Mouse (Mus musculus) retina, postnatal 1 day (tissue): ENCODE measurements at regions not wholly inside any gene's neighbourhood (a gene's known extent, or its start where the extent isn't known, plus 50 kb on each side); places are given as distances from the start of the nearest gene placed in this dataset.

Source experiments
- DNase-seq: peaks from one replicate; pipeline ENCODE4 v3.0.0-alpha.2; 2012

DNA sequence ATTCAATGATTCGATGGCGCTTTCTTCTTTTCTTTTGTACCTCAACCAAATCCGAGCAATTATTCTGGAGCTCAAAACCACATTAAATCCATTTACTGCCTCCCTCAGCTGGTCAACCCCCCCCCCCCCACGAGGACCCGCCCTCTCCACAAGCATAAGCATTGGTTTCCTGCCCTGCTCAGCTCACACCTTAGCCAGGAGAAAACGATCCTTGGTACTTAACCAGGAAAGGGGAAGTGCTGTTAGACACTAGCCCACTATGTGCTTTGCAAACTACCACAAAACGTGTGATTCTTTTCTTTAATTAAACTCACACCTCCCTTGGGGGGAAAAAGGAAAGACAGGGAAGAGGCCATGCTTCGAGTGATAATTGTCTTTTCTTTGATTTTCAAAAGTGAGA lies 169.8 kb downstream of the Arrdc4 start:
- no peak for DNase-seq

DNA sequence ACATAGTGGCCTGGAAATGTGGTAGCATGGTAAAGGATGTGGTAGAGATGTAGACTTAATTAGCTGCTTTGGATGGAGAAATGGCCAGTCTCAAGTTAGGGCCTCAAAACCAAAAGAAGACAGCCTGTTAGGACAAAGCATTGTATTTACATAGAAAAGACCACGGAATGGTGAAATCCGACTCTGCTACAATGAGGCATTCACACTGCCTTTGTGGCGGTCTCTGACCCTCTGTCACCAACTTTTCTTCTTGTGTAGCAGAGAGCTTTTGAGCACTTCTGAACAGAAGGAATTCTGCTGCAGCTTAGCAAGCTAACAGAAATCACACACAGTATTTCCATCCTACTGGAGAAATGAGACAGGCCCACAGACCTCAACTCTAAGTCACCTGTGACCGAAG lies 177.7 kb downstream of the Arrdc4 start:
- no peak for DNase-seq

DNA sequence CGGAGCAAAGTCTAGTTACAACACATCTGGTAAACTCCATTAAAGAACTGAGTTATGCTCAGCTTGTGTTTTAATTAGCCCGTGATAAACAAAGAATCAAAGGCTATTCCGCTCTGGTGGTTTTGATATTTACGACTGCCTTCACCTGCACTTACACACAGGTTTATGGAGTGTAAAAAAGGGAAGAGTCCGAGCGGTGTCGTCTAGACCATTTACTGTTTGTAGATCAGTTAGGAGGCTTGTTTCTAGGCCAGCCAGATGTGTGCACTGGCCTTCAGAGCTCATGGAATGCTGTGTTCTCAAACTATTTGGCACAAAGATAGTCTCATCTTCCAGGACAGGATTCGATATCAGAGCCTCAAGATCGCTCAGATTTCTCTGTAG lies 180.9 kb downstream of the Arrdc4 start:
- DNase-seq, result no peak

DNA sequence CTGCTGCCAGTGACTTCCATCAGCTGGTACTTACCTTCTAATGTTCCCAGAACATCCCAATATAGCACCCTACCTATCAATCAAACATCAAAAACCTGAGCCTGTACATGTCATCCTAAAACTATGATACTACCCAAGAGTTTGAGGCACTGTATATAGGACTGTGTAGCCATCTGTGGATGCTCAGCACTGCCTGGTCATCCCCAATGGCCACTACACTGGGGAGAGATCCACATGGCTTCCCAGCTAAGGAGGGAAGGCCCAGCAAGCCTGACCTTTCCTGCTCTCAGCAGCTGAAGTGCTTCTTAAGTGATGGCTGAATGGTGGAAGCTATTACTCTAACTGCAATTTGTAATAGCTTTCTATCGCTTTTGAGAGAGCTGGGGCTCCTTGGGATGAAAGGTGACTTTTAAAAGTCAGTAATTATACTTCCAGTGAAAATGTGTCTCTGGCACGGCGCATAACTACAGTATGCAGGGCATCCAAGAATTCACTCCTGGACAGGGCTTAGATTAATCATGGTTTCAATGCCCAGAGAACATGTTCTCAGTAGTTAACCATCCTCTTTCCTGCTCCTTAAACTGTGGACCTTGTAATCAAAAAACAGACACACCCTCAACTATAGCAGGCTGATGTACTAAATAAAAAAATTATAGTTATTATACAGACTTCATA lies 181.5 kb downstream of the Arrdc4 start:
- no peak for DNase-seq

DNA sequence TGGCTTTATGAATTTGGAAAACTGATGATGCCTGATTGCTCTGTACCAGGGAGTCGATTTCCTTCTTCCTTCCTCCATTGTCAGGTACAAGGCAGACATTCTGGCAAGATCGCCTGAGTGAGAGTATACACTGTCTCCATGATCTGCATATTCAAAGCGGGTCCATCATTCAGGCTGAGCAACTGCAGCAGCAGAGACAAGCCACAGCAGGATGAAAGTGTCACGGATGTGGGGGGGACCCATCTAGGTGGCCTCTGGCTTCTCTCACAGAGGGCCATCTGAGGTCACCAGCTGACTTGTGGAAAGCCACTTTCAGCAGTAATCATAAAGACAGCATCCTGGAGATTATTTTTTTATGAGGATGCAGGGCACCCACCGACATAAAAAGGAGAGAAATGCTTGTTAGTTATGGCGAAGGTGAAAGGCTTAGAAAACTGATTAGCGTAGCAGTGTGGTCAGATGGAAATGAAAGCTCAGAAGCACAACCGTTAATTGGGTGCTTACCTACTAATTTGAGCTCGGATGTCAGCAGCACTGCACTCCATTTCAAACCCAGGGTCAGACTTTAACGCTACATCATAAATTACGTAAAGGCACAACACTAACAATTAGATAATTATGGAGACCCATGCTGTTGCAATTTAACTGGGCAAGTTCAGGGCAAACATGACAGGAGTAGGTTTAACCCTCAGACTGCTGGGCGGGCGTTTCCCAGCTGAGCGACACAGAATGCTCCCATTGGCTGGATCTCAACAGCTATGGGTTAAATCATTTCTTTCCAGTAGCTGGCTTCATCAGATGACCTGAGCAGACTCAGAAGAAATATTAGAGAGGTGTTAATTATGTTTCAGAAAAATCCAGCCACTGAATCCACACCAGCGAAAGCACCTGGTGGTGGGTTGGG lies 189.3 kb downstream of the Arrdc4 start:
- DNase-seq, result peak; percentile 30

DNA sequence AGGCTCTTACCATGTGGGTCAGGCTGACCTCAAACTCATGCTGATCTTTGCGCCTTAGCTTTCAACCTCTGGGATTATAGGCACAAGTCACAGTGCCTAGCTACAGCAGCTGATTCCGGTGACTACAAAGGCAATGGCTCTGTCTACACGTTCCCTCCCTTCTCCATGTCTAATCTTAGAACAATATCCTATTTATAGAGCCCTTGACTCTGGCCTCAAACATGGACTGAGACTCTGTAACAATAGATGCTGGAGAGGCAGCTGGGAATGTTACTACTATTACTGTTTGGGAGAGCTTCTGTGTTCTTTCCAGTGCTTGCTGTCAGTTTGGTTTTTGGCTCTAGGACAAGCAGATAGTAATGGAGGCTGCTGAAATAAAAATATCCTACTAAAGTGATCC lies 198.7 kb downstream of the Arrdc4 start:
- no peak for DNase-seq

DNA sequence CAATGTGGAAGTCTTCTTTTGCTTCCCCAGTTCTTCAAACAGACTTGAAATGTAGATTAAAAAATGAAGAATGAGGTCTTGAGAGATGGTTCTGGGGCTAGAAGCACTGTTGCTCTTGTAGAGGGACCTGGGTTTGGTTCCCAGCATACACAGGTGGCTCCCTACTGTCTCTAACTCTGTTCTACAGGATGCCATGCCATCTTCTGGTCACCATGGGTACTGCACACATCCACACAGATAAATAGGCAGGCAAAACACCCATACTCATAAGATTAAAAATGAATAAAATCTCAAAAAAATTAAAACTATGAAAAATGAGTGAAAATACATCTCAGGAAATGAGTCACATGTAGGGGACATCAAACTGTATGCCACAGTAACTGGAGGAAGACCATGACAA lies 200.9 kb downstream of the Arrdc4 start:
- no peak for DNase-seq

DNA sequence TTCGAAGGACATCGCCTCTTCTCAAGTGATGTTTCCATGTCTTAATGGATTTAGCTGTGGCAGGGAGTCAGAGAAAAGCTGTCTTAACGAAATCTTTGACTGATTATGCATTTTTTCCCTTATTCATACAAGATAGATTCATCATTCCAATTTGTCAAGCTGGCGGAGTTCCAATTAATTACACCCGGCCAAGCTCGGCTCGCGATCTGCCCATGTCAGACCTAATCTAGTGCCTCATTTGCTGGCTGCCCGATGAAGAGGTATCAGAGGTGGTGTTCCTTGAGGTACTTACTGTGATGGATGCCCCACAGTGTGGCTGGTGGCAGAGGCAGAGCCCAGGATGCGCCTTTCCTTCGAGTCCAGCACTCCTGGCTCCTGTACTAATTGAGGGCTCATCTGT lies 204.9 kb downstream of the Arrdc4 start:
- peak; percentile 30 for DNase-seq

DNA sequence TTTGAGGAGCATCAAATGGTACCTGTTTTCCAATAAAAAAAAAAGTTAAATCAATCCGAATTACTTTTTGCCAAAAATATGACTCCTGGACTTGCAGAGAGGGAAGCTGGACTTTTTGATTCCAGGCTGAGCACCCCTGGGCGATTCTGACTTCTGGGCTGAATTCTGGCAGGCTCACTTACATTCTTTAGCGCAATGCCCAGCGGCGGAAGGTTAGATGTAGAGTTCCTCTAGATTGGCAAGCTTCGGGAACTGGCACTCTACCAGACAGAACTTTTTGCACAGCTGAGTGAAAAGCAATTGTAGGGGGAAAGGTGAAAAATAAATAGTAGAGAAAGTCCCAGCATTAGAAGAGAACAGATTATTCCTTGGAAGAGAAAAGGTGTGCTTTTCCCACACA lies 235.5 kb downstream of the Fam169b start:
- no peak for DNase-seq

DNA sequence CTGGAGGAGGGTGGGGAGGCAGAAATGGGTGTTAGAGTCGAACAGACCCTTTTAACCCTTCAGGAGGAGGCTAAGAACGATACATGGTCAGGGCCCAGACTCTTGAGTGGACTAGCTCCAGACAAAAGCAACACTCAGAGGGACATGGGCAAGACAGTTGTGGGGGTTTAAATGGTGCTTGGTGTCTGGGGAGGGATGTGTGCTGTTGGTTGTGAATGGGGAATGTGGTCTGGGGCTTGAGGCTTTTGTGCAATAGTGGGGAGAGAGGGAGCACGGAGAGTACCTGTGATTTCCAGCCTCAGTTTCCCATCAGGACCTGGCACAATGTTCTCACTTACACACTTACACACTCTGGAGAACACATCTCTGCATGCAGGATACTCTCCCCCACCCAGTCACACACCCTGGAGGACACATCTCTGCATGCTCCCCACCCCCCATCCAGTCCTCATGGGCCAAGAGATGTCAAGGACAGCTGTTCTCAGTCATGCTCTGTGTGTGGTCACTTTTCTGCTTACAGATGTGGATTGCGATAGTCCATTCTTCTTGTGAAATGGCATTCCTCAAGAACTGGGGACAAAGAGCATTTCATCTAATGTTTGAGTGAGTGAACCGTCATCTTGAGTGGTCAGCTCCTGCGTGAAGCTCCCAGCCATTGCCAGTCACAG lies 217.6 kb downstream of the Fam169b start:
- DNase-seq, result no peak

DNA sequence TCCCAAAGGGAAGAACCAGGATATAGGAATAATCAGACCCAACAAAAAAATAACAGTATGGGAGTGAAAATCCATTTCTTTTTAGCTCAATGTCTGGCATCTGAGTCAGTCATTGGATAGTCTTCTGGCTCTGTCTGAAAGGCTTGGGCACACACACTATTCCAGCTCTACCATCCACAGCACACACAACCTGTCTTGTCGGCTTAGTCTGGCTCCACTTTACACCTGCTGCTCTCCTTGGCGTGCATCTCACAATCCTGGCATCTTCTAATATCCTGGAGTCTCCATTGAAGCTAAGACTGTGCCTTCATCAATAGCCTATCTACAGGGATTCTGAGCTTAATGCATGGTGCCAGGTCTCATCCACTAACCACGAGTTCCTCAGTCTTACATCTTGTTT lies 213.0 kb downstream of the Fam169b start:
- no peak for DNase-seq

DNA sequence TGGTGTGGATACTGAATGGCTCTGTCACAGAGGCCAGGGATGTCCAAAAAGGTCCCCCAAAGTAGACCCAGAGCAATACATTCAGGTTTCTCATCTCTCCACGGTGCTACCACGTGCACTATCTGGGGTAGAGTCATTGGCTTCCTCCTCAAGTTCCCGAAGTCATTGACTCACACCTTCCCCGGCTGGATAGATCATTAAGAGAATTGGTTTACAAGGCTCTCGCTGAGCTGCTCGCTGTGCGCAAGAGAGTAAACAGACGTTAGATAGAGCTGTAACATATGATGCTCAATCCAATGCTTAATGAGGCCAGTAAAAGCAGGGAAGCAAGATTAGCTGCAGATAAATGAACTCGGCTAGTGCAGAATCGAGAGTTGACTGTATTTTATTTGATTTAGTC lies 208.9 kb downstream of the Fam169b start:
- no peak for DNase-seq

DNA sequence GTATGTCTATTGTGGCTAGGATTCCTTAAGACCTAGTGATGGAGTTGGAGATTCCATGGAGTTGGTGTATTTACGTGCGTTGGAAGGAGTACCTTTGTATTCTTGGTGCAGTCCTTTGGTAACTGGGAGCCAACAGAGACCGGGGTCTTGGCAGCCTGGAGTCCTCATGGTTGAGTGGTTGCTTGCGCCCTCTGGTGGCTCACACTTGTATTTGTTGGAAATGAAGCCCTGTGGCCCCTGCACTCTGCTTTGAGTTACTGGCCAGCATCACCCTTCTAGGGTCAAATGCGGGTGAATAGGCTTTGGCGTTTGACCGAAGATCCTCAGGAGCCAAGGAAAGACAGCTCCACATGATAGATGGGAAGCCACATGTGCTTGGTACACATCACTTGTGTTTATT lies 207.1 kb downstream of the Fam169b start:
- peak; percentile 79 for DNase-seq

DNA sequence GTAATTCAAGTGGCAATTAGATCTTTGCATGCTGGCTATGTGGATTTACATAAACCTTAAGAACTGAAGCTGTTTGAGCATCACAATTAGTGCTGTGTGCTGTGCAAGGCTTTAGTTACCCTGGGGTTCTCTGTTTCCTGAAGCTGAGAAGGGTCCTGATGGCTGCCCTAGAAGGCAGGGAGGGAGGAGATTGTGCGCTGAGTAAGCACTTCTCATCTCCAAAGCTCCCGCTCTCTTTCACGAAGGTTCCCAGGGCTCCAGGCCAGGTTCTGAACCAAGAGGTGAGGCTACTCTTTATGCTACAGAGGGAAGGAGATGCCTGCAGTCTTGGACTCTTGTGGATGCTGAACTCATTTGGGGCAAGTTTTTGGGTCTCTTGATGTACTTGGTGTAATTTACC lies 206.7 kb downstream of the Fam169b start:
- DNase-seq, result no peak

DNA sequence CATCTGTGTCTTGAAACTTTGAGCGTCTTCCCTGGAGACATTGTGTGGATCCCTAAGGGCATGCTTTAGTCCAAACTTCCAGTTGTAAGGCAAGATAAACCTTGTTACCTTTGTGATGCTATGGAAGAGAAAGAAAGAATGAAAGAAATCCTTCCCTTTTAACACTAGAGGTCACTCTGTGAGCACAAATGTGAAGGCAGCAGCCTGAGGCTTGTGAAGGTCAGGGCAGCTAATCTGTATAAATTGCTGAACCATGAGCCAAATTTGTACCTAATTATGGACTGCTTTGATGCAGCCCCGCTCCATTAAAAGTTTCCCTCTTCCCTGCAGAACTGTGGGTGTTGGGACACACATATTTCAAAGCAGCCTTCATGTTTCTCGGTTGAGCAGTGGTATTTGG lies 204.4 kb downstream of the Fam169b start:
- peak; percentile 50 for DNase-seq

DNA sequence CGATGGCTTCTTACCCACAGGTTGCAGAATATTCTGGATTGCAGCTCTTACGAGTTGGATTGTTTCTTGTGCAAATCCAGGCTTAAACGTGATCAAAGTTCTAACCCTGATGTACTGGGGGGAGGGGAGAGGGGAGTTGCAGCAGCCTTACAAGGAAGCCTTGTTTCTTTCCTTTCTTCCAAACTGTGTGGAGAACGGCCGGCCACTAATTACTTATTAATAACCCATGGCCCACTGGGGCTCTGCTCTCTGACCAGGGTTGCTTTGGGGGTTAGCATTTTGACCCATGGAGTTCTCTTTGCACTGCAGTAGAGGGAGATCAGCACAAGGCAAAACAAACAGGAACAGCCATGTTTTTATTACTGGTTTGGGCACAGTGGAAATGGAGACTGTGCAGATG lies 199.2 kb downstream of the Fam169b start:
- peak; percentile 24 for DNase-seq

DNA sequence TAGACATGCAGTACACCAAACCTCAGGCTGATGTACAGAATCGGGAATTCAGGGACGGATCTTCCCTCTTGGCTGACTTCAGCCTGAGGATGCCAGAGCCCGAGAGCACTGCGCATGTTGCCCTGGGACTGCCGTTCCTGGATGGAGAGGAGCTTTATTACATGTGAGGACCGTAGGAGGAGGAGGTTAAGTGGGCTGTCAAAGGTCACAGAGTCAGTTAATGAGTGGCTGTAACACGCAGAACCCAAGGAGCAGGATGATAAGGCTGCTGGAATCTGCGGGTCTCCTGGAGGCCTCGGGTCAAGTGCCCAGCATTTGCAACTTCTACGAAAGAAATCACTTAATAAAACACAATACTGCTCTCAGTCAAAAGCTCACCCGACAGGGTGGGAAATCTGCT lies 197.3 kb downstream of the Fam169b start:
- no peak for DNase-seq

DNA sequence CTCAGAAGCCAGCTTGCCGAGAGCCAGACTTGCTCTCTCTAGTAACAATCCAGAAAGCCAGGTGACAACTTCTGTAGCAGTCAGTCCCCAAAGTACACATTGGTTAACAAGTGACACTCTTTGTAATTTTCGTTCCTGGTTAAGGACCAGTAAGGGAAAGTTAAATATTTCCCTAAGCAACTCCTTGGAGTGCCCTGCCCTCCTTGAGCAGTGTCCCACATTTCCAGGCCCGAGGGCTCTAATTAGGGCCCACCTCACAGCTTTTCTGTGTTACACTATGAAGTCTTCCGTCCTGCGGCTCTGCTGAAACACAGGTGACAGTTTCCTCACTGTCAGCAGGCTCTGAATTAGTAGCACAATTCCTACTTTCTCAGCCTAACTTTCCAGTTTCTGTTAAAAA lies 194.9 kb downstream of the Fam169b start:
- no peak for DNase-seq

DNA sequence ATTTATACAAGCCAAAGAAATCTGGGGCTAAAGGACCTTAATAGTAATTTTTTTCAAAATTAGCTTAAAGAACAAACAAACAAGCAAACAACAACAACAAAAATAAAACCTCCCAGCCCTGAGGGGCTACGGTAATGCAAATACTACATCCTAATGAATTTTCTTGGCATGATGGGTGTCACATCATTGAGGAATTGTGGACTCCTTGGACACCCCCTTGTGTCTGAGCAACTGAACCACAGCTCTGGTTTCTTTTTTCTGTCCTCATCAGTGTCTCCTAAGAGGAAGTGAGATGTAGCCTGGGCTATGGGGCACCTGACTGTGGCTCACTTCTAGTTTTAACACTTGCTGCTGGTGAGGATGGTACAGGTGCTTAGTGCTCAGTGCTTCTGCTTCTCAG lies 184.2 kb downstream of the Fam169b start:
- no peak for DNase-seq

DNA sequence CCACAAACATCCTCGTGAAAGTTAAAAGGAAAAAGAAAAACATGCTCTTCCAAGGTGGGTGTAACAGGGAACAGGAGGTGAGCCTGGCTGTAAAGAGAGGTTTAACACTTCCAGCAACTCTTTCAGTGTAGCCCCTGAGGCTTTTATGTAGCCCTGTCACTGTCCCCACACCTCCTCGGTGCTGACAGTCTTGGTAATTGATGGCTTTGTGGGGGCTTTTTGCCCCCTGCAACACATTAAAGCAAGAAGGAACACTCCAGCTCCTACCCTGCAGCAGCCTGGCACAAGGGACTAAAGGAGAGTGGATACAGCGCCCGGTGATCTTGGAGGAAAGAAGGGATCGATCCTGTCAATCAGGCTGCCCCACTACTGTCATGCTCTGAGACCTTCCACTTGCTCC lies 181.8 kb downstream of the Fam169b start:
- no peak for DNase-seq

DNA sequence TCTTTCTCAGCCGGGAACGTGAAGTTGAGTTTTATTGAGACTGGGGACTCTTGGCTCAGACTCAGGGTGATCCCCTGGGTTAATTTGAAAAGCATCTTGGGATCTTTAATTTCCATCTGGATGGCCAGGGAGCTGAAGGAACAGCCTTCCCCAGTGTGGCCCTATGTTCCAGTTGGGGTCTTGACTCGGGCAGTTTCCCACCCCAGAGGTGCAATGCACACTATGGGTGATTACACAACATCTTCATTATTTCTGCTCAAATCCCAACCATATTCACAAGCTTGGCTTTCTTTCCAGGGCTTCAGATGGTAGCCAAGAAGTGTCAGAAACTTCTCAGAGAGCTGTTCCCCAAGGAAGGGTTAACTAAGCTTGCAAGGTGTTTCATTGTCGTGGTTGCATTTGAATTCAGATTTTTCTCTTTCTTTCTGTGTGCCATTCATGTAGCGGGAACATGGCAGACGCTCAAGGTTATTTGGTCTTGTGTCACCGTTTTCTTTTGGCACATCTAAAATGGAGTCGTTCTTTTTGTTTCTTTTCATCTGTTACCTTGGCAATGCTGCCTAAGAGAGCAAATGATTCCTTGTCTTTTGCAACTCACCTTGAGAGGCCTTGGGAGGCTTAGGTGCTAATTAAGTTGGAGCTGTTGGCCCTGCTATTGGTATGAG lies 179.5 kb downstream of the Fam169b start:
- no peak for DNase-seq

DNA sequence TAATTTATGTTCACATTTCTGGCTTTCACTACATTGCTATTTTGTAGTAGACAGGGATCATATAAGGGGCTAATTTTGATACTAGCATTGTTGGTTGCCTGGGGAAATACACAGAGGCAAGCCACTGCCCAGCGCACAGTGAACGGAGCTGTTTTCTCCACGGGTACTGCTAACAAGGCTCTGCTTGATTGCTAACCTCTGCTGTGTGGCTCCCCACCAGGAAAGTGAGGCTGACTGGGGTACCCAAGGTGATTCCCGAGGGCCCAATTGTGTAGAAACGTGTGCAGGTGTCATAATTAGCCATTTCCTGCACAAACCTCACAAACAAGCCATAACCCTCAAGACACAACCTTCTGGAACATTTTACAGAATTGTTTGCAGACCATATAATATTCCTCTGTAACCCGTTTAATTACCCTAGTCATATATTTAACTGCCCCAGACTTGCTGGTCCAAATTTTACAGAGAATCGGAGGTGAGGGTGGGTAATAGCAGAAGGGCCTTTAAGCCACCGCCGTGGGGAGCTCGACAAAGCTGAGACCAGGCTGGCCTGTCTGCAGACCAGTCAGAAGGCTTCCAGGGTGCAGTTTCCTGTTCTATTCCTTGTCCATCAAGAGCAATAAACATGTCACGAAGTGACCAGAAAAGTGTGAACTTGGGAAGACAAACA lies 170.9 kb downstream of the Fam169b start:
- DNase-seq, result no peak

DNA sequence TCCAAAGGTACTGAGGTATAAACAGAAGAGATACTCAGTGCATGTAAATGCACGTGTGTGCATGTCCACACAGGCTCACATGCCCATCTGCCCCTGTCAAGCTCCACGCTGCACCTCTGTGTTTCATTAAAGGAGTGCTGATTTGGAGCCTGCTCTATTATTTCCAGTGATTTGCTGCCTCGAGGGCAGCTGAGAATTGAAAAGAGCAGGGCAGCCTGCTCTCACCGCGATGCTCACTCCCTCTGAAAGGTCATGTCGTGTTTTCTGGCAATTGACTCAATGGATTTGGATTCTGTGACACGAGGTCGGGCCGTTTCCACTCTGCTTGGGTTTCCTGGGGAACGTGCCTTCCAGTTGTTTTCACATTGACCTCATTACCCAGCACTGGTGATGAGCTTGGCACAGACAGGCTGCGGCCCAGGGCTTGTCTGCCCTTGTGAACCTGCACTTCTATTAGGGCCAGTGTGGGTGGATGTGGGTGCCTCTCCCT lies 167.1 kb downstream of the Fam169b start:
- DNase-seq, result peak; percentile 90
